Mouse (Mus musculus) frontal cortex, postnatal 25 days (tissue): Measurements from ENCODE around the gene Prima1.

Experiments used
- DNase-seq, 2 experiments: peaks; one replicate each; pipeline ENCODE4 v3.0.0; 2022; ENCODE audit warnings: low spot score in 2 of 2

The Prima1 gene

GRCm38 (mm10) chr12:103155406-103155805 lies 86.5 kb downstream of the Prima1 start:
- no peak for DNase-seq

GRCm38 (mm10) chr12:103154927-103155326 lies 87.0 kb downstream of the Prima1 start:
- no peak for DNase-seq

GRCm38 (mm10) chr12:103150247-103150646 lies 91.7 kb downstream of the Prima1 start:
- no peak for DNase-seq
